Mouse (Mus musculus) liver, postnatal 0 days (tissue): ENCODE results near the gene Sdc3.

Source experiments
- CTCF ChIP-seq: sonication (generic); IDR thresholded peaks from 2 replicates; pipeline ENCODE4 v1.5.1; 2016; ENCODE audit warnings: antibody characterized with exemption, low read depth
- EP300 ChIP-seq: IDR thresholded peaks from 2 replicates; pipeline ENCODE4 v1.6.1; 2016; ENCODE audit warnings: antibody characterized with exemption, low read depth, mild to moderate bottlenecking

GRCm38 (mm10) chr4:130745561-130746306, 46.6 kb upstream of the Sdc3 start:
- TF ChIP-seq CTCF, result no peak
- no peak for TF ChIP-seq EP300
